Mouse (Mus musculus): ENCODE measurements around the gene Usp53. TPM values are rescaled to one million over a fixed set of nuclear protein-coding genes. Genes with fewer than 3 reads are reported as not detected.
"Not testable (repeated sequence)": the region's sequence is repeated elsewhere in the genome, so short reads cannot be mapped to it uniquely, and the experiment has no call there.

Usp53 gene
- total RNA-seq, 2 experiments from 2014 or later: 0.76 to 0.84 TPM

GRCm38 (mm10) chr3:122968391-122968790 lies 15.9 kb downstream of the Usp53 start:
- no peak for ATAC-seq (replicated peaks; ENCODE audit: low FRiP score, poor library complexity, severe bottlenecking)

GRCm38 (mm10) chr3:122964301-122964700 lies 20.0 kb downstream of the Usp53 start:
- no peak for ATAC-seq (replicated peaks; ENCODE audit: low FRiP score, poor library complexity, severe bottlenecking)

- ATAC-seq (replicated peaks; ENCODE audit: low FRiP score, poor library complexity, severe bottlenecking): no peak
These were observed 34.2 kb downstream of the Usp53 start for GRCm38 (mm10) chr3:122950129-122950528.

GRCm38 (mm10) chr3:122943387-122943890 lies 40.9 kb downstream of the Usp53 start:
- no peak for ATAC-seq (replicated peaks; ENCODE audit: low FRiP score, poor library complexity, severe bottlenecking)

- no peak for ATAC-seq (replicated peaks; ENCODE audit: low FRiP score, poor library complexity, severe bottlenecking)
These were observed 45.1 kb downstream of the Usp53 start for GRCm38 (mm10) chr3:122939215-122939614.

- not testable (repeated sequence) for ATAC-seq (replicated peaks; ENCODE audit: low FRiP score, poor library complexity, severe bottlenecking)
These were observed 47.1 kb downstream of the Usp53 start for GRCm38 (mm10) chr3:122937176-122937575.

GRCm38 (mm10) chr3:122932466-122932865 lies 51.8 kb downstream of the Usp53 start:
- ATAC-seq (replicated peaks; ENCODE audit: low FRiP score, poor library complexity, severe bottlenecking): no peak

- ATAC-seq (replicated peaks; ENCODE audit: low FRiP score, poor library complexity, severe bottlenecking): no peak
These were observed 54.6 kb downstream of the Usp53 start for GRCm38 (mm10) chr3:122929723-122930122.

- peak; percentile 90 for ATAC-seq (replicated peaks; ENCODE audit: low FRiP score, poor library complexity, severe bottlenecking)
These were observed 60.0 kb downstream of the Usp53 start, which contains the start of gene 1810037I17Rik for GRCm38 (mm10) chr3:122924009-122924914. TSS of gene 1810037I17Rik (plus strand) at chr3:122924203.

GRCm38 (mm10) chr3:122923147-122923546 lies 61.2 kb downstream of the Usp53 start:
- no peak for ATAC-seq (replicated peaks; ENCODE audit: low FRiP score, poor library complexity, severe bottlenecking)

GRCm38 (mm10) chr3:122921676-122922527 lies 62.4 kb downstream of the Usp53 start:
- no peak for ATAC-seq (replicated peaks; ENCODE audit: low FRiP score, poor library complexity, severe bottlenecking)

GRCm38 (mm10) chr3:122920572-122921435 lies 63.5 kb downstream of the Usp53 start:
- no peak for ATAC-seq (replicated peaks; ENCODE audit: low FRiP score, poor library complexity, severe bottlenecking)

- ATAC-seq (replicated peaks; ENCODE audit: low FRiP score, poor library complexity, severe bottlenecking): no peak
These were observed 65.0 kb downstream of the Usp53 start, which contains the start of gene Gm10959 for GRCm38 (mm10) chr3:122919260-122919659. TSS of gene Gm10959 (minus strand) at chr3:122919360.

GRCm38 (mm10) chr3:122918672-122919071 lies 65.6 kb downstream of the Usp53 start:
- ATAC-seq (replicated peaks; ENCODE audit: low FRiP score, poor library complexity, severe bottlenecking): no peak

GRCm38 (mm10) chr3:122916191-122916680 lies 68.1 kb downstream of the Usp53 start:
- ATAC-seq (replicated peaks; ENCODE audit: low FRiP score, poor library complexity, severe bottlenecking): no peak

- no peak for ATAC-seq (replicated peaks; ENCODE audit: low FRiP score, poor library complexity, severe bottlenecking)
These were observed 68.8 kb downstream of the Usp53 start for GRCm38 (mm10) chr3:122915493-122915892.

- no peak for ATAC-seq (replicated peaks; ENCODE audit: low FRiP score, poor library complexity, severe bottlenecking)
These were observed 76.5 kb downstream of the Usp53 start for GRCm38 (mm10) chr3:122907841-122908240.

- 0 out of 2 replicates have a peak, but pooled peaks have one; percentile 59 for ATAC-seq (replicated peaks; ENCODE audit: low FRiP score, poor library complexity, severe bottlenecking)
These were observed 80.4 kb downstream of the Usp53 start for GRCm38 (mm10) chr3:122903746-122904433.

Data from erythroid progenitor cell, adult 5-6 weeks (primary cell).